In genomic region chr4:150778683-150779082, GRCm38 (mm10) we compare ENCODE assay signal across 11 mouse cellular contexts.
DNase-seq lines count a peak whose midpoint lies in the region; ATAC-seq and TF ChIP-seq lines count a peak whose summit lies in the region.
"Had no signal": no experiment of that assay in that cellular context is flagged by ENCODE, and none has a peak within 500 bp of the region (broad histone marks: within the 10 kb centered on the region; RNA-seq: fewer than 3 reads in every experiment).

No protein-coding gene starts in this region.

- no peak for DNase-seq in hindbrain, postnatal 0 days (ENCODE audit: low spot score)
- no peak for DNase-seq in hindbrain, embryonic 14.5 days (ENCODE audit: low spot score)
- DNase-seq in kidney, postnatal 25 days, result peak; percentile 58 to 82
- peak; percentile 70 for DNase-seq in lung, postnatal 36 days
- no peak for DNase-seq in forebrain, embryonic 11.5 days (ENCODE audit: low spot score)

- no peaks in the 10 kb centered on the region for H3K27me3 ChIP-seq in hindbrain, postnatal 0 days (ENCODE audit: insufficient read depth, low read length)
- no peaks in the 10 kb centered on the region for H3K27me3 ChIP-seq in hindbrain, embryonic 14.5 days (ENCODE audit: control insufficient read depth, insufficient read depth, low read length)
- H3K27me3 ChIP-seq in heart, embryonic 13.5 days (replicated peaks), result no peaks in the 10 kb centered on the region
- no peaks in the 10 kb centered on the region for H3K27me3 ChIP-seq in forebrain, embryonic 13.5 days
- no peaks in the 10 kb centered on the region for H3K27me3 ChIP-seq in forebrain, embryonic 11.5 days (ENCODE audit: control insufficient read depth, insufficient read depth, low read length)
- H3K27me3 ChIP-seq: hindbrain, embryonic 12.5 days; neural tube, embryonic 12.5 days had no signal

- no peak for TF ChIP-seq CTCF in hindbrain, postnatal 0 days (IDR thresholded peaks at IDR 0.05; ENCODE audit: low read depth)

- no peaks in the 10 kb centered on the region for H3K36me3 ChIP-seq in hindbrain, postnatal 0 days (ENCODE audit: insufficient read depth, low read length)
- H3K36me3 ChIP-seq in hindbrain, embryonic 14.5 days (replicated peaks; ENCODE audit: control insufficient read depth, insufficient read depth), result no peaks in the 10 kb centered on the region
- no peaks in the 10 kb centered on the region for H3K36me3 ChIP-seq in heart, embryonic 13.5 days
- no peaks in the 10 kb centered on the region for H3K36me3 ChIP-seq in forebrain, embryonic 13.5 days (ENCODE audit: poor library complexity, severe bottlenecking)
- H3K36me3 ChIP-seq in forebrain, embryonic 11.5 days (ENCODE audit: control insufficient read depth, insufficient read depth, low read length), result no peaks in the 10 kb centered on the region
- H3K36me3 ChIP-seq: hindbrain, embryonic 12.5 days had no signal

- no peaks in the 10 kb centered on the region for H3K9me3 ChIP-seq in hindbrain, postnatal 0 days (ENCODE audit: low read length)
- peaks cover 4% of the 10 kb centered on the region; the same call in 1 of the 2 replicates for H3K9me3 ChIP-seq in hindbrain, embryonic 14.5 days (ENCODE audit: control insufficient read depth, low read length)
- H3K9me3 ChIP-seq in heart, embryonic 13.5 days, result peaks cover 5% of the 10 kb centered on the region
- peaks cover 5% of the 10 kb centered on the region for H3K9me3 ChIP-seq in forebrain, embryonic 13.5 days (replicated peaks)
- H3K9me3 ChIP-seq in forebrain, embryonic 11.5 days (ENCODE audit: control insufficient read depth, low read length), result no peaks in the 10 kb centered on the region; the same call in 1 of the 2 replicates

- 67% methylated on average over 8 of the region's 8 CpGs for WGBS in hindbrain, postnatal 0 days
- 60% methylated on average over 8 of the region's 8 CpGs for WGBS in hindbrain, embryonic 14.5 days
- 38% methylated on average over 8 of the region's 8 CpGs for WGBS in heart, embryonic 13.5 days
- 65% methylated on average over 8 of the region's 8 CpGs for WGBS in forebrain, embryonic 13.5 days
- WGBS in forebrain, embryonic 11.5 days, result 68% methylated on average over 8 of the region's 8 CpGs

- H3K4me1 ChIP-seq in hindbrain, postnatal 0 days (ENCODE audit: insufficient read depth, low read length), result no peaks in the 10 kb centered on the region
- H3K4me1 ChIP-seq in hindbrain, embryonic 14.5 days (replicated peaks; ENCODE audit: control insufficient read depth, insufficient read depth, low read length), result peaks cover 5% of the 10 kb centered on the region; the same call in 1 of the 2 replicates
- H3K4me1 ChIP-seq in heart, embryonic 13.5 days, result peaks cover 23% of the 10 kb centered on the region
- H3K4me1 ChIP-seq in forebrain, embryonic 13.5 days, result no peaks in the 10 kb centered on the region
- peaks cover 2% of the 10 kb centered on the region; the same call in 1 of the 2 replicates for H3K4me1 ChIP-seq in forebrain, embryonic 11.5 days (replicated peaks; ENCODE audit: control insufficient read depth, insufficient read depth, low read length)
- H3K4me1 ChIP-seq: megakaryocyte, embryonic 14.5 days had no signal

- H3K4me2 ChIP-seq in hindbrain, postnatal 0 days (ENCODE audit: low read depth, low read length), result no peak overlapping the region
- no peak overlapping the region for H3K4me2 ChIP-seq in hindbrain, embryonic 14.5 days (replicated peaks)
- H3K4me2 ChIP-seq in heart, embryonic 13.5 days, result no peak overlapping the region
- H3K4me2 ChIP-seq in forebrain, embryonic 13.5 days, result no peak overlapping the region
- H3K4me2 ChIP-seq in forebrain, embryonic 11.5 days (ENCODE audit: low read depth, low read length, severe bottlenecking), result no peak overlapping the region
- H3K4me2 ChIP-seq: hindbrain, embryonic 12.5 days; neural tube, embryonic 12.5 days had no signal

- H3K9ac ChIP-seq in hindbrain, postnatal 0 days (replicated peaks; ENCODE audit: low read length), result no peak overlapping the region
- H3K9ac ChIP-seq in hindbrain, embryonic 14.5 days, result no peak overlapping the region
- peak overlapping the region; percentile 24; the same call in 1 of the 2 replicates for H3K9ac ChIP-seq in heart, embryonic 13.5 days
- no peak overlapping the region for H3K9ac ChIP-seq in forebrain, embryonic 13.5 days
- H3K9ac ChIP-seq in forebrain, embryonic 11.5 days (ENCODE audit: low read length), result no peak overlapping the region
- H3K9ac ChIP-seq: hindbrain, embryonic 12.5 days; neural tube, embryonic 12.5 days had no signal

- no peak for ATAC-seq in hindbrain, postnatal 0 days
- ATAC-seq in hindbrain, embryonic 14.5 days (ENCODE audit: low FRiP score), result no peak
- no peak for ATAC-seq in heart, embryonic 13.5 days (ENCODE audit: extremely low read depth, insufficient number of reproducible peaks, low FRiP score, low TSS enrichment)
- ATAC-seq in CD4-positive, CD25-positive, alpha-beta regulatory T cell, adult 4 months, result no peak
- no peak for ATAC-seq in forebrain, embryonic 13.5 days
- ATAC-seq in forebrain, embryonic 11.5 days (replicated peaks; ENCODE audit: low FRiP score), result no peak

- 0 out of 2 replicates have a peak overlapping the region, but pooled peaks have one; percentile 26 for H3K27ac ChIP-seq in hindbrain, postnatal 0 days
- H3K27ac ChIP-seq in hindbrain, embryonic 14.5 days, result no peak overlapping the region
- H3K27ac ChIP-seq in heart, embryonic 13.5 days (replicated peaks), result no peak overlapping the region
- H3K27ac ChIP-seq in forebrain, embryonic 13.5 days, result no peak overlapping the region
- no peak overlapping the region for H3K27ac ChIP-seq in forebrain, embryonic 11.5 days (ENCODE audit: low read depth, low read length)
- H3K27ac ChIP-seq: hindbrain, embryonic 12.5 days; neural tube, embryonic 12.5 days had no signal

- no peak overlapping the region for H3K4me3 ChIP-seq in hindbrain, postnatal 0 days (ENCODE audit: low read length)
- no peak overlapping the region for H3K4me3 ChIP-seq in hindbrain, embryonic 14.5 days (replicated peaks; ENCODE audit: low read length)
- H3K4me3 ChIP-seq in heart, embryonic 13.5 days, result no peak overlapping the region
- no peak overlapping the region for H3K4me3 ChIP-seq in forebrain, embryonic 13.5 days
- H3K4me3 ChIP-seq in forebrain, embryonic 11.5 days (ENCODE audit: low read depth, low read length), result no peak overlapping the region
- H3K4me3 ChIP-seq: hindbrain, embryonic 12.5 days; megakaryocyte, embryonic 14.5 days; neural tube, embryonic 12.5 days had no signal

Comparison
In these comparisons a context has a peak if more than half of its experiments do, and no peak if none do; other contexts are left out.
1. DNase-seq: peak in kidney, postnatal 25 days (2 of 2) and lung, postnatal 36 days (single experiment); none in hindbrain, postnatal 0 days (single experiment), hindbrain, embryonic 14.5 days (single experiment) and forebrain, embryonic 11.5 days (single experiment).